Mouse (Mus musculus) liver, adult 2 months (tissue): Measurements from ENCODE around the gene Galnt13.

Experiments
- CTCF ChIP-seq: fragments of 200-500 bp; IDR thresholded peaks from 2 replicates; pipeline ENCODE4 v1.5.1; 2011; ENCODE audit warnings: low read depth, low read length, control low read depth
- POLR2A ChIP-seq: fragments of 200-500 bp; IDR thresholded peaks from 2 replicates; pipeline ENCODE4 v1.6.1; 2011; ENCODE audit warnings: low read length, control low read depth; ENCODE audit not compliant: insufficient read depth; ENCODE audit errors: extremely low read depth

- TF ChIP-seq CTCF (no peak), POLR2A (no peak)
These were observed 405.1 kb downstream of the Galnt13 start for GRCm38 (mm10) chr2:54841245-54841644.
